Mouse (Mus musculus) activated CD4-positive, CD25-positive, alpha-beta regulatory T cell (primary cell): ENCODE results near the gene Dnase1l2. TPM values are rescaled to one million over a fixed set of nuclear protein-coding genes. Genes with fewer than 3 reads are reported as not detected.

ENCODE experiments used
- polyA plus RNA-seq, 2 experiments: library from polyadenylated mRNA; unstranded; fragments of 100-300 nt; shearing (Covaris generic); gene quantifications; one replicate each; pipeline ENCODE4 v1.2.1; 2017

The Dnase1l2 gene
- 1 to 10 TPM; 1.7 to 4.9 TPM for polyA plus RNA-seq

DNA sequence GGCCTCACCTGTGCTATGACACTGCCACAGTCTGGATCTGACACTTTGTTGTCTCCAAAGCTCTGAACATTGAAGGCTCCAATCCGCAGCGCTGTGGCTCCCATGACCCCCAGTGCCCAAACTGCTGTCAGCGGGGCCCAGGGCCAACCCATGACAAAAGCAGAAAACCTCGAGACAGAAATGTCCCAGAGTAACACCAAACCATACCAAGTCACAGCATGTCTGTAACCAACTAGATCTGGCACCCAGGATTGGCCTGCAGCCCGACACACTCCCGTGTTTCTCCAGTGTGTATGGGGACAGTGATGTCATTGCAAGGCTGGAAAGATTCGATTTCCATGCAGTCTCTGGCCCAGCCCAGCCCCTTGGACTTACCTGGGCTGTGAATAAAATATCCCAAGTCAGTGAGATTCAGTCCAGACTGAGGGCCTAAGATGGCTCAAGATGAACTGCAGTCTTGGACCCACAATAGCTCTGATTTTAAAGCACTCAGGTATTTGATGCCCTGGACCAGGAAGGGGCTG lies at the start of gene Dnase1l2:
Gene Dnase1l2 (minus strand): TSS at position 474 of the 524 bp plus-strand sequence.

GRCm38 (mm10) chr17:24488186-24488661 lies 45.3 kb upstream of the Dnase1l2 start, which contains the start of gene Caskin1:
Gene Caskin1, plus strand, starts transcription at chr17:24488601.

GRCm38 (mm10) chr17:24478663-24479380 lies 35.9 kb upstream of the Dnase1l2 start, which contains the start of gene Mlst8:
Gene Mlst8, minus strand, starts transcription at chr17:24479078.

GRCm38 (mm10) chr17:24473612-24474275 lies 30.8 kb upstream of the Dnase1l2 start, which contains the start of gene Bricd5:
Gene Bricd5, plus strand, starts transcription at chr17:24473884.

DNA sequence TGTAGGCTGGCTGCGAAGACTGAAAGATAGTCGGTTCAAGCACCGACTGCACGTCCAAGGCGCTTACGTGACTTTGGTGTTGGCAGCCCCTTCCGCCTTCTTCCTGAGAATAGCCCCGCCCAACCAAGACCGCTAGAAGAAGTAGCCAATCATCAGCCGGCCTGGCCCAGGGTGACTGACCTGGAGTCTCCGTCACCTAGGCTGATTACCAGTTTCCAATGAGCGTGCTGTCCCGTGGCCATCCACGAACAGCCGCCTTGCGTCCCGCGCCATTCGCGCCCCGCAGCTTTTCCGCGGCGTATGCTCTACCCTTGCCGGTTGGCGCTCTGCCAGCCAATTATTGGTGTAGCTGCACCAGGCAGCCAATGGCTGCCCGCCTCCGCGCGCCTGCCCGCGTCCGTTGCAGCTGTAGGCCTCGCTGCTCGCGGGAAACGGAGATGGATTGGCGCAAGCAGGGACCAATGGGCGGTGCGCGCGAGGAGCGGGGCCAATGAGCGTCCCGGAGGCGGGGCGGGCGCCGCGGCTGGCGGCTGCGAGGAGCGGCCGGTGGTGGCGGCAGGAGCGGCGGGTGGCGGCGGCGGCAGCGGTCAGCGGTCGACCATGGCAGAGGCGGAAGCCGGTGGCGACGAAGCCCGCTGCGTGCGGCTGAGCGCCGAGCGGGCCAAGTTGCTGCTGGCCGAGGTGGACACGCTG lies 27.2 kb upstream of the Dnase1l2 start, which contains the start of the genes E4f1 and Pgp:
Gene E4f1 (minus strand): TSS at position 404 of the 693 bp plus-strand sequence.
Gene Pgp (plus strand): TSS at position 483 of the 693 bp plus-strand sequence.

GRCm38 (mm10) chr17:24426471-24427169 lies 16.3 kb downstream of the Dnase1l2 start, which contains the start of gene Eci1:
Gene Eci1, plus strand, starts transcription at chr17:24426641.

GRCm38 (mm10) chr17:24414230-24414976 lies 28.5 kb downstream of the Dnase1l2 start, which contains the start of gene Rnps1:
Gene Rnps1, plus strand, starts transcription at chr17:24414565.

Other genes starting within 250 kb of the Dnase1l2 start
- 1 to 10 TPM in 1 of 2 experiments, under 1 TPM in 1; 0.73 to 1.3 TPM for gene Tbc1d24, start 237.5 kb downstream of the Dnase1l2 start, polyA plus RNA-seq
- under 1 TPM; 0.04 to 0.10 TPM for gene Ntn3, start 233.6 kb downstream of the Dnase1l2 start, polyA plus RNA-seq
- 1 to 10 TPM; 3.5 to 4.6 TPM for gene Tedc2, start 222.3 kb downstream of the Dnase1l2 start, polyA plus RNA-seq
- gene Ccnf, start 191.6 kb downstream of the Dnase1l2 start, polyA plus RNA-seq, result 1 to 10 TPM; 7.7 to 8.0 TPM
- gene Abca17, start 92.0 kb downstream of the Dnase1l2 start, polyA plus RNA-seq, result under 1 TPM in 1 of 2 experiments, not detected in 1; 0.20 TPM
- 10 to 100 TPM; 11.1 to 24.7 TPM for gene Abca3, start 91.2 kb downstream of the Dnase1l2 start, polyA plus RNA-seq
- 100 to 1,000 TPM; 176 to 205 TPM for gene Rnps1, start 28.5 kb downstream of the Dnase1l2 start, polyA plus RNA-seq
- 10 to 100 TPM; 55.9 to 97.4 TPM for gene Eci1, start 16.5 kb downstream of the Dnase1l2 start, polyA plus RNA-seq
- gene E4f1, start 27.2 kb upstream of the Dnase1l2 start, polyA plus RNA-seq, result 10 to 100 TPM; 70.0 to 73.0 TPM
- gene Pgp, start 27.3 kb upstream of the Dnase1l2 start, polyA plus RNA-seq, result 10 to 100 TPM; 40.8 to 46.2 TPM
- gene Bricd5, start 30.8 kb upstream of the Dnase1l2 start, polyA plus RNA-seq, result not detected
- gene Mlst8, start 36.0 kb upstream of the Dnase1l2 start, polyA plus RNA-seq, result 10 to 100 TPM; 21.0 to 27.6 TPM
- gene Caskin1, start 45.5 kb upstream of the Dnase1l2 start, polyA plus RNA-seq, result under 1 TPM; 0.12 to 0.76 TPM
- 10 to 100 TPM; 64.2 to 74.9 TPM for gene Traf7, start 84.8 kb upstream of the Dnase1l2 start, polyA plus RNA-seq
- 10 to 100 TPM in 1 of 2 experiments, 1 to 10 TPM in 1; 6.7 to 13.8 TPM for gene Rab26, start 91.1 kb upstream of the Dnase1l2 start, polyA plus RNA-seq
- 10 to 100 TPM; 25.4 to 40.3 TPM for gene Pkd1, start 106.7 kb upstream of the Dnase1l2 start, polyA plus RNA-seq
- 10 to 100 TPM; 29.8 to 34.8 TPM for gene Tsc2, start 189.5 kb upstream of the Dnase1l2 start, polyA plus RNA-seq
- gene Nthl1, start 189.6 kb upstream of the Dnase1l2 start, polyA plus RNA-seq, result 1 to 10 TPM; 3.1 to 6.3 TPM
- under 1 TPM in 1 of 2 experiments, not detected in 1; 0.45 TPM for gene Slc9a3r2, start 207.2 kb upstream of the Dnase1l2 start, polyA plus RNA-seq
- under 1 TPM in 1 of 2 experiments, not detected in 1; 0.35 TPM for gene Npw, start 215.4 kb upstream of the Dnase1l2 start, polyA plus RNA-seq
- 10 to 100 TPM; 14.7 to 16.2 TPM for gene Zfp598, start 226.6 kb upstream of the Dnase1l2 start, polyA plus RNA-seq
- 1 to 10 TPM in 1 of 2 experiments, under 1 TPM in 1; 0.92 to 1.0 TPM for gene Syngr3, start 246.8 kb upstream of the Dnase1l2 start, polyA plus RNA-seq